Mouse (Mus musculus) liver, embryonic 13.5 days (tissue): ENCODE measurements around the gene Rsph10b. TPM values are rescaled to one million over a fixed set of nuclear protein-coding genes. Genes with fewer than 3 reads are reported as not detected.

ENCODE experiments used
- ATAC-seq: fragments of 200-750 bp; cut with Nextera tagmentation; 2 replicates; pipeline ENCODE4 v1.8.0; 2017; ENCODE audit warnings: low read depth, mild to moderate bottlenecking, moderate number of reproducible peaks, moderate library complexity
- DNase-seq: peaks from one replicate; pipeline ENCODE4 v3.0.0; 2022
- H3K27ac ChIP-seq: fragments of 300-500 bp; sonication (generic); 2 replicates; pipeline ENCODE4 v1.5.1; 2015; ENCODE audit warnings: moderate library complexity, mild to moderate bottlenecking, inconsistent platforms
- H3K27me3 ChIP-seq: fragments of 300-500 bp; sonication (generic); 2 replicates; pipeline ENCODE4 v1.6.1; 2015; ENCODE audit warnings: mild to moderate bottlenecking, inconsistent platforms
- H3K36me3 ChIP-seq: fragments of 300-500 bp; sonication (generic); 2 replicates; pipeline ENCODE4 v1.6.1; 2015; ENCODE audit warnings: mild to moderate bottlenecking, inconsistent platforms
- H3K4me1 ChIP-seq: fragments of 300-500 bp; sonication (generic); replicated peaks from 2 replicates; pipeline ENCODE4 v1.6.1; 2015; ENCODE audit warnings: inconsistent platforms
- H3K4me2 ChIP-seq: fragments of 300-500 bp; sonication (generic); 2 replicates; pipeline ENCODE4 v1.6.1; 2015; ENCODE audit warnings: inconsistent platforms, mild to moderate bottlenecking, moderate library complexity
- H3K4me3 ChIP-seq: fragments of 300-500 bp; sonication (generic); replicated peaks from 2 replicates; pipeline ENCODE4 v1.5.1; 2015; ENCODE audit warnings: mild to moderate bottlenecking, inconsistent platforms
- H3K9ac ChIP-seq: fragments of 300-500 bp; sonication (generic); 2 replicates; pipeline ENCODE4 v1.6.1; 2015; ENCODE audit warnings: mild to moderate bottlenecking, inconsistent platforms
- H3K9me3 ChIP-seq: fragments of 300-500 bp; sonication (generic); replicated peaks from 2 replicates; pipeline ENCODE4 v1.6.1; 2016; ENCODE audit warnings: inconsistent platforms
- WGBS: fragments of 180-500 bp; shearing (Covaris S2); methylation state at CpG from one replicate; pipeline ENCODE4 v1.1.7; 2015; ENCODE audit not compliant: insufficient replicate concordance; 5-methylcytosine and 5-hydroxymethylcytosine counted together
- polyA plus RNA-seq: library from polyadenylated mRNA; unstranded; fragments of >200 nt; fragmentation: Nextera tagmentation; extraction: Ambion mirVana; gene quantifications from 2 replicates; pipeline ENCODE4 v1.2.1, GENCODE M21; 2015

Rsph10b gene
- polyA plus RNA-seq, 1 experiment from 2014 or later, result 0.56 TPM

GRCm38 (mm10) chr5:143943231-143944125, 10.6 kb downstream of the Rsph10b start:
- ATAC-seq (no peak), DNase-seq (no peak)
- H3K9ac ChIP-seq, result no peak overlapping the region
- H3K4me2 ChIP-seq, result no peak overlapping the region
- H3K4me3 ChIP-seq, result no peak overlapping the region
- H3K36me3 ChIP-seq, result no peaks in the 10 kb centered on the region
- no peak overlapping the region for H3K27ac ChIP-seq
- WGBS, result 74% methylated on average over 14 of the region's 14 CpGs
- H3K9me3 ChIP-seq, result no peaks in the 10 kb centered on the region
- no peaks in the 10 kb centered on the region for H3K27me3 ChIP-seq
- H3K4me1 ChIP-seq, result no peaks in the 10 kb centered on the region

DNA sequence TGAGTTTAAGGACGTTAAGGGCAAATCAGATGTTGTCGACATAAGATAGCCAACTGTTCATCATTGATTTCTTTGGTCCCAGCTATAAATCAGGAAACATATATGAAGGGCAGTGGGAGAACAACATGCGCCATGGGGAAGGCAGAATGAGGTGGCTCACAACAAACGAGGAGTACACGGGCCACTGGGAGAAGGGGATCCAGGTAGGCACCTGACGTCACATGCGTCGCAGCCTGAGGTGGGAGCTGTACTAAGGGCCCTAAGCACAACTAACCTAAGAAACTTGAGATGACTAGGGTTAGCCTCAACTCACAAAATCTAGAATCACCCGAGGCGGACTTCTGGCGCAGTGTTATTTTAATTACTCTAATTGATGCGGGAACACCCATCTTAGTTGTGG, 15.5 kb downstream of the Rsph10b start:
- H3K27ac ChIP-seq, result no peak overlapping the region
- H3K27me3 ChIP-seq, result peaks cover 5% of the 10 kb centered on the region; the same call in 1 of the 2 replicates
- 70% methylated on average over 12 of the region's 12 CpGs for WGBS
- ATAC-seq, result no peak
- no peak overlapping the region for H3K4me3 ChIP-seq
- no peak overlapping the region for H3K4me2 ChIP-seq
- no peak overlapping the region for H3K9ac ChIP-seq
- no peak for DNase-seq
- no peaks in the 10 kb centered on the region for H3K9me3 ChIP-seq
- no peaks in the 10 kb centered on the region for H3K4me1 ChIP-seq
- no peaks in the 10 kb centered on the region for H3K36me3 ChIP-seq

GRCm38 (mm10) chr5:143950016-143950415, 17.2 kb downstream of the Rsph10b start:
- Histone ChIP-seq H3K36me3 (no peaks in the 10 kb centered on the region), H3K4me1 (no peaks in the 10 kb centered on the region), H3K27me3 (peaks cover 5% of the 10 kb centered on the region; the same call in 1 of the 2 replicates), H3K27ac (no peak overlapping the region), H3K9me3 (no peaks in the 10 kb centered on the region), H3K4me3 (no peak overlapping the region), H3K9ac (no peak overlapping the region), H3K4me2 (no peak overlapping the region)
- 38% methylated on average over 5 of the region's 5 CpGs for WGBS
- DNase-seq, result no peak
- ATAC-seq, result no peak

- WGBS, result 73% methylated on average over 6 of the region's 6 CpGs
- H3K36me3 ChIP-seq, result no peaks in the 10 kb centered on the region
- H3K27me3 ChIP-seq, result no peaks in the 10 kb centered on the region
- H3K4me2 ChIP-seq, result no peak overlapping the region
- no peaks in the 10 kb centered on the region for H3K9me3 ChIP-seq
- no peaks in the 10 kb centered on the region for H3K4me1 ChIP-seq
- no peak overlapping the region for H3K4me3 ChIP-seq
- H3K27ac ChIP-seq, result no peak overlapping the region
- no peak for DNase-seq
- no peak overlapping the region for H3K9ac ChIP-seq
- no peak for ATAC-seq
Observed at GRCm38 (mm10) chr5:143957101-143957500, 24.3 kb downstream of the Rsph10b start.

- DNase-seq (no peak), ATAC-seq (no peak)
- WGBS, result 78% methylated on average over 11 of the region's 11 CpGs
- H3K27me3 ChIP-seq, result no peaks in the 10 kb centered on the region
- H3K9ac ChIP-seq, result no peak overlapping the region
- H3K4me3 ChIP-seq, result no peak overlapping the region
- H3K4me1 ChIP-seq, result no peaks in the 10 kb centered on the region
- H3K9me3 ChIP-seq, result no peaks in the 10 kb centered on the region
- no peaks in the 10 kb centered on the region for H3K36me3 ChIP-seq
- no peak overlapping the region for H3K4me2 ChIP-seq
- H3K27ac ChIP-seq, result no peak overlapping the region
Observed at GRCm38 (mm10) chr5:143959551-143959950, 26.7 kb downstream of the Rsph10b start.

GRCm38 (mm10) chr5:143961176-143961575, 28.3 kb downstream of the Rsph10b start:
- Histone ChIP-seq H3K27ac (no peak overlapping the region), H3K4me1 (no peaks in the 10 kb centered on the region), H3K4me2 (no peak overlapping the region), H3K4me3 (no peak overlapping the region), H3K9ac (no peak overlapping the region), H3K27me3 (no peaks in the 10 kb centered on the region), H3K9me3 (no peaks in the 10 kb centered on the region), H3K36me3 (no peaks in the 10 kb centered on the region)
- 75% methylated on average over 8 of the region's 8 CpGs for WGBS
- ATAC-seq (no peak), DNase-seq (no peak)

GRCm38 (mm10) chr5:143965586-143966345, 32.9 kb downstream of the Rsph10b start:
- DNase-seq, result no peak
- Histone ChIP-seq H3K9me3 (no peaks in the 10 kb centered on the region), H3K4me1 (no peaks in the 10 kb centered on the region), H3K9ac (no peak overlapping the region), H3K27me3 (no peaks in the 10 kb centered on the region; the same call in 1 of the 2 replicates), H3K4me2 (no peak overlapping the region), H3K36me3 (no peaks in the 10 kb centered on the region), H3K4me3 (no peak overlapping the region), H3K27ac (no peak overlapping the region)
- WGBS, result 73% methylated on average over 12 of the region's 12 CpGs
- ATAC-seq, result no peak

GRCm38 (mm10) chr5:143966671-143967070, 33.8 kb downstream of the Rsph10b start:
- no peak for ATAC-seq

DNA sequence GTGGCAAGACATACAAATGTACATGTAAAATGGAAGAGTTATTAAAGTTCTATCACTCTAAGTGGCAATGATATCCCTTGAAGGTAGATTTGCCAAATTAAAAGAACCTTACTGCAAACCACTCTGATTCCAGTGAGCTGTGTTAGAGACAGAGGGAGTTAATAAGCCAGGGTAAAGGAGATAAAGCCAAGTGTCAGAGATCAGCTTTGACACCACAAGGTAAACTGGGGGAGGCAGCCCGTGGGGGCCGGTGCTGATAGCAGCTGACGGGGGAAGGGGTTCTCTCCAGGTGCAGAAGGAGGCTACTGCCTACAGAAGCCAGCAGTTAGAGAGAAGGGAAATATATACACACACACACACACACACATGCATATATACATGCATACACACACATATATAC, 39.8 kb downstream of the Rsph10b start:
- Histone ChIP-seq H3K4me1 (peaks cover 49% of the 10 kb centered on the region), H3K36me3 (no peaks in the 10 kb centered on the region), H3K27ac (0 out of 2 replicates have a peak overlapping the region, but pooled peaks have one; percentile 2), H3K4me2 (no peak overlapping the region), H3K4me3 (no peak overlapping the region), H3K27me3 (no peaks in the 10 kb centered on the region; the same call in 1 of the 2 replicates), H3K9me3 (no peaks in the 10 kb centered on the region), H3K9ac (no peak overlapping the region)
- ATAC-seq (no peak), DNase-seq (no peak)
- 0% methylated on average over 1 of the region's 3 CpGs for WGBS

More at GRCm38 (mm10) chr5:143966671-143967070, 33.8 kb downstream of the Rsph10b start:
- no peaks in the 10 kb centered on the region for H3K36me3 ChIP-seq
- WGBS, result 74% methylated on average over 12 of the region's 12 CpGs
- no peaks in the 10 kb centered on the region for H3K9me3 ChIP-seq
- H3K4me1 ChIP-seq, result no peaks in the 10 kb centered on the region
- no peak overlapping the region for H3K4me3 ChIP-seq
- H3K9ac ChIP-seq, result no peak overlapping the region
- H3K27me3 ChIP-seq, result no peaks in the 10 kb centered on the region; the same call in 1 of the 2 replicates
- H3K27ac ChIP-seq, result no peak overlapping the region
- H3K4me2 ChIP-seq, result no peak overlapping the region
- DNase-seq, result no peak

- Histone ChIP-seq H3K9ac (no peak overlapping the region), H3K9me3 (no peaks in the 10 kb centered on the region), H3K27me3 (no peaks in the 10 kb centered on the region), H3K27ac (peak overlapping the region; percentile 87), H3K4me1 (peaks cover 61% of the 10 kb centered on the region), H3K4me3 (no peak overlapping the region), H3K4me2 (peak overlapping the region; percentile 61), H3K36me3 (no peaks in the 10 kb centered on the region)
- DNase-seq, result peak; percentile 66
- 50% methylated on average over 4 of the region's 4 CpGs for WGBS
- peak; percentile 84 for ATAC-seq
Observed at GRCm38 (mm10) chr5:143974931-143975630, 42.2 kb downstream of the Rsph10b start.

DNA sequence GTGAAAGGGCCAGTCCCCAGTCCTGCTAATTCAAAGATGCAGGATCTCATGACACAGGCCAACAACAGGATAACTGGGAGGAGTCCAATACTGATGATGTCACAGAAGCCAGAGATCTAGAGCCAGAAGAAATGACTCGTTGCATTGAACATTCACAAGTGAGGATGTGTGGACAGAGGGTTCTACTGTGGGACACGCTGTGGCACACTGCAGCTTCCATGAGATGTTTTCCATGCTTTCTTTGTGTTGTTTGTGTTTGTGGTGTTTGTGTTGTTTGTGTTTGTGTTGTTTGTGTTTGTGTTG, 42.7 kb downstream of the Rsph10b start:
- Histone ChIP-seq H3K4me3 (no peak overlapping the region), H3K27me3 (no peaks in the 10 kb centered on the region), H3K4me1 (peaks cover 62% of the 10 kb centered on the region), H3K9me3 (no peaks in the 10 kb centered on the region), H3K36me3 (no peaks in the 10 kb centered on the region), H3K27ac (peak overlapping the region; percentile 87), H3K9ac (peak overlapping the region; percentile 12; the same call in 1 of the 2 replicates), H3K4me2 (peak overlapping the region; percentile 61)
- ATAC-seq (peak; percentile 5; the same call in 1 of the 2 replicates), DNase-seq (no peak)
- 46% methylated on average over 2 of the region's 2 CpGs for WGBS
